ENCODE assay signal across 11 mouse cellular contexts in the genomic region with DNA sequence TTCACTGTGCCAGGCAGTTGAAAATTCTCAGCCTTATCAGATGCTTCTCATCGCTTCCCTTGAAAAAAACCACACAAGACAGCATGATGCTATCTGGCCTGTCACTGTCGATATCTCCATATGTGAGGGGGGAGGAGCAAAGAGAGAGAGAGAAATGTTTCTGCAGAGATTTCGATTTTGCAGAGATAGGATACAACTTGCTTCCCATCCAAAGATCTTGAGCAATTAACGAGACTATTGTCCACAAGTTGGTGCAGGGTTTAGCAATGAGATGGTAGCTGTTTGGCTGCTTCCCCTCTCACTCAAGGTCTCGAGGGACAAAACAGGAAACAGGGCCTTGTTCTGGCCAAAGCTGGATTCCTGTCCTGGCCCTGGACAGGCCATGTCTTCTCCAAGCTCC.
DNase-seq lines count a peak whose midpoint lies in the region; ATAC-seq lines count a peak whose summit lies in the region.
"Had no signal": no experiment of that assay in that cellular context is flagged by ENCODE, and none has a peak within 500 bp of the region (broad histone marks: within the 10 kb centered on the region; RNA-seq: fewer than 3 reads in every experiment).

No protein-coding gene starts in this region.

- peaks cover 3% of the 10 kb centered on the region; the same call in 1 of the 2 replicates for H3K36me3 ChIP-seq in heart, embryonic 12.5 days
- no peaks in the 10 kb centered on the region for H3K36me3 ChIP-seq in forebrain, embryonic 13.5 days (ENCODE audit: poor library complexity, severe bottlenecking)
- H3K36me3 ChIP-seq: liver, embryonic 12.5 days; neural tube, embryonic 12.5 days had no signal

- no peak; the same call in 1 of the 2 replicates for ATAC-seq in heart, embryonic 12.5 days (ENCODE audit: insufficient number of reproducible peaks, low FRiP score)
- ATAC-seq in common myeloid progenitor, adult 5-6 weeks (replicated peaks; ENCODE audit: low read depth, poor library complexity, severe bottlenecking): peak; percentile 64
- no peak for ATAC-seq in forebrain, embryonic 13.5 days
- ATAC-seq: hindbrain, postnatal 0 days; liver, embryonic 12.5 days had no signal

- no peaks in the 10 kb centered on the region for H3K27me3 ChIP-seq in heart, embryonic 12.5 days (replicated peaks)
- H3K27me3 ChIP-seq in forebrain, embryonic 13.5 days: 0 out of 2 replicates have a peak, but pooled peaks cover 2% of the 10 kb centered on the region
- H3K27me3 ChIP-seq: liver, embryonic 12.5 days; neural tube, embryonic 12.5 days had no signal

- no peak overlapping the region for H3K4me3 ChIP-seq in heart, embryonic 12.5 days
- H3K4me3 ChIP-seq in forebrain, embryonic 13.5 days: no peak overlapping the region
- H3K4me3 ChIP-seq: liver, embryonic 12.5 days; neural tube, embryonic 12.5 days had no signal

- no peak overlapping the region; the same call in 1 of the 2 replicates for H3K27ac ChIP-seq in heart, embryonic 12.5 days (ENCODE audit: poor library complexity, severe bottlenecking)
- H3K27ac ChIP-seq in forebrain, embryonic 13.5 days: no peak overlapping the region
- H3K27ac ChIP-seq: hindbrain, postnatal 0 days; liver, embryonic 12.5 days; neural tube, embryonic 12.5 days had no signal

- 41% methylated on average over 5 of the region's 5 CpGs for WGBS in heart, embryonic 12.5 days
- 77% methylated on average over 5 of the region's 5 CpGs for WGBS in forebrain, embryonic 13.5 days

- peaks cover 16% of the 10 kb centered on the region for H3K4me1 ChIP-seq in heart, embryonic 12.5 days (replicated peaks)
- H3K4me1 ChIP-seq in forebrain, embryonic 13.5 days: peaks cover 13% of the 10 kb centered on the region
- H3K4me1 ChIP-seq: neural tube, embryonic 12.5 days had no signal

- H3K4me2 ChIP-seq in heart, embryonic 12.5 days: no peak overlapping the region
- H3K4me2 ChIP-seq in forebrain, embryonic 13.5 days: no peak overlapping the region
- H3K4me2 ChIP-seq: liver, embryonic 12.5 days; neural tube, embryonic 12.5 days had no signal

- peaks cover 3% of the 10 kb centered on the region for H3K9me3 ChIP-seq in heart, embryonic 12.5 days (replicated peaks)
- peaks cover 5% of the 10 kb centered on the region; the same call in 1 of the 2 replicates for H3K9me3 ChIP-seq in forebrain, embryonic 13.5 days (replicated peaks)
- H3K9me3 ChIP-seq: liver, embryonic 12.5 days; neural tube, embryonic 12.5 days had no signal

- DNase-seq in heart, adult 11 months: peak; percentile 98
- DNase-seq in heart, postnatal 4 days: peak; percentile 33
- DNase-seq in lung, postnatal 10 days: peak; percentile 49
- no peak for DNase-seq in ovary, postnatal 10 days (ENCODE audit: low spot score)
- no peak for DNase-seq in layer of hippocampus, adult 11-12 months (ENCODE audit: low spot score)

- no peak overlapping the region for H3K9ac ChIP-seq in heart, embryonic 12.5 days
- no peak overlapping the region for H3K9ac ChIP-seq in forebrain, embryonic 13.5 days
- H3K9ac ChIP-seq: liver, embryonic 12.5 days; neural tube, embryonic 12.5 days had no signal

Comparison
In these comparisons a context has a peak if more than half of its experiments do, and no peak if none do; other contexts are left out.
1. DNase-seq: peak in heart, adult 11 months (single experiment), heart, postnatal 4 days (single experiment) and lung, postnatal 10 days (single experiment); none in ovary, postnatal 10 days (single experiment) and layer of hippocampus, adult 11-12 months (single experiment).